Comparison of ENCODE assay signal across 10 mouse cellular contexts in the genomic region with DNA sequence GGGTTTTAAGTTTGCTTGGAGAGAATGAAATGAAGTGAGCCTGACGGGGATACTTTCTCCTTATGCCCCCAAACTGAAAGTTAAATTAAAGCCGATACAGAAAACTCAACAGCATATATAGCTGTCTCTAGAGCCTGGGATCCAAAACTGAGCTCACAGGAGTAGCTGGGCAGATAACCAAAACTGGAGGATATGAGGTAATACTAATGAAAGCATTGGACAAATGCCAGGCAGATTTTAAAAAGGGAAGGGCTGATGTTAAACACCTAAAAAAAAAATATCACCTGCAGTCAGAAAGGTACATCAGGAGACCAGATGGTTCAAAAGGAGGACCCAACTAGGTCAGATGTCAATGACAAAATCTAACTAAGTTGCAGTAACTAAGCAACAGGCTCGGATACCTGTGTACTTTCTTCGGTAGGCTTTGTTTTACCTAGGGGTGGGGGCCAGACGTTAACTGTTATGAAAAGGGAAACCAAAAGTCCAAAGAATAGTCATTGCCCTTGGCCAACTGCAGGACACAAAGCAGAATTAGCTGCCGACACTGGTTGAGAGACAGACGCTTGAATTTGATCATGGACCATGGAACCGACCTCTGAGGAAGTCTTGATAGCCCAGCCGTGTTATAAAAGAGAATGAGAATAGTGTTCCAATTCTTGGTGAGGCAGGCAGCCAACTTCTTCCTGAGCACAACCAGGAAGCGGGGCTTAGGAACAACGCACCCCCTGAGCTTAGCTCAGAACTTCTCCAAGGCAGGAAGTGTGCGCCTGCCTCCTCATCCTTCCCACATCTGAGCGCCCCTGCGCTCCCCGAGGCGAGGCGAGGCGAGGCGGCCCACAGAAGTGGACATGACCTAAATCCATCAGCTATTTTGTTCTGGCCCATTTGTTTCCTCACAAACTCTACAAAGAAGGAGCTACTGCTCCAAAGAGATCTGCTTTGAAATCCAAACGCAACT. TPM values are rescaled to one million over a fixed set of nuclear protein-coding genes. Genes with fewer than 3 reads are reported as not detected.
DNase-seq lines count a peak whose midpoint lies in the region; ATAC-seq lines count a peak whose summit lies in the region.
"Had no signal": no experiment of that assay in that cellular context is flagged by ENCODE, and none has a peak within 500 bp of the region (broad histone marks: within the 10 kb centered on the region; RNA-seq: fewer than 3 reads in every experiment).

No protein-coding gene starts in this region.

- no peak overlapping the region for H3K9ac ChIP-seq in kidney, embryonic 14.5 days (ENCODE audit: low read depth, low read length)
- no peak overlapping the region for H3K9ac ChIP-seq in heart, embryonic 16.5 days (ENCODE audit: low read length)

- H3K4me1 ChIP-seq in kidney, embryonic 14.5 days (ENCODE audit: control insufficient read depth, insufficient read depth, low read length): no peaks in the 10 kb centered on the region
- H3K4me1 ChIP-seq in heart, embryonic 16.5 days (ENCODE audit: control insufficient read depth, insufficient read depth, low read length): peaks cover 5% of the 10 kb centered on the region; the same call in 1 of the 2 replicates

- H3K4me3 ChIP-seq in kidney, embryonic 14.5 days (ENCODE audit: low read length): no peak overlapping the region
- no peak overlapping the region for H3K4me3 ChIP-seq in heart, embryonic 16.5 days (ENCODE audit: low read length)

- ATAC-seq in kidney, embryonic 14.5 days (ENCODE audit: low FRiP score, low TSS enrichment): no peak
- ATAC-seq in heart, embryonic 16.5 days (replicated peaks; ENCODE audit: extremely low read depth, insufficient read depth, low FRiP score): no peak; the same call in 1 of the 2 replicates
- ATAC-seq: Patski had no signal

- DNase-seq in kidney, adult 11 months: no peak
- DNase-seq in brain, adult 2 months (ENCODE audit: low read depth, low spot score): peak; percentile 74
- peak; percentile 8 for DNase-seq in lung, postnatal 10 days
- no peak for DNase-seq in ovary, postnatal 36 days (ENCODE audit: low spot score)
- no peak for DNase-seq in adrenal gland, postnatal 14 days
- DNase-seq: embryo, embryonic 11 days; gastrocnemius, postnatal 10 days had no signal

- no peaks in the 10 kb centered on the region for H3K36me3 ChIP-seq in kidney, embryonic 14.5 days (ENCODE audit: control insufficient read depth, insufficient read depth, low read length)
- no peaks in the 10 kb centered on the region for H3K36me3 ChIP-seq in heart, embryonic 16.5 days (ENCODE audit: control insufficient read depth, insufficient read depth)

- 0 out of 2 replicates have a peak overlapping the region, but pooled peaks have one; percentile 8 for H3K4me2 ChIP-seq in kidney, embryonic 14.5 days (replicated peaks; ENCODE audit: low read depth, low read length)
- 0 out of 2 replicates have a peak overlapping the region, but pooled peaks have one; percentile 6 for H3K4me2 ChIP-seq in heart, embryonic 16.5 days (ENCODE audit: low read depth, low read length)

- H3K9me3 ChIP-seq in kidney, embryonic 14.5 days (ENCODE audit: control insufficient read depth, low read length): no peaks in the 10 kb centered on the region
- H3K9me3 ChIP-seq in heart, embryonic 16.5 days (replicated peaks; ENCODE audit: control insufficient read depth, low read length): no peaks in the 10 kb centered on the region

- H3K27me3 ChIP-seq in kidney, embryonic 14.5 days (ENCODE audit: control insufficient read depth, insufficient read depth, low read length): peaks cover 36% of the 10 kb centered on the region
- H3K27me3 ChIP-seq in heart, embryonic 16.5 days (ENCODE audit: control insufficient read depth, insufficient read depth, low read length): peaks cover 20% of the 10 kb centered on the region

- WGBS in kidney, embryonic 14.5 days: 57% methylated on average over 20 of the region's 20 CpGs
- 56% methylated on average over 20 of the region's 20 CpGs for WGBS in heart, embryonic 16.5 days

- H3K27ac ChIP-seq in kidney, embryonic 14.5 days (ENCODE audit: low read depth, low read length): no peak overlapping the region
- no peak overlapping the region for H3K27ac ChIP-seq in heart, embryonic 16.5 days (ENCODE audit: low read length)

RNA-seq across cellular contexts. Expression of a gene that starts 24.1 kb away (rescaled TPM):
- polyA plus RNA-seq in kidney, embryonic 14.5 days (2014; fragmentation: Nextera tagmentation; extraction: Ambion mirVana): 1.3 and 2.6 TPM in 2 replicates
- 0.45 and 0.66 TPM in 2 replicates for polyA plus RNA-seq in heart, embryonic 16.5 days (2015; fragmentation: Nextera tagmentation; extraction: Ambion mirVana)
- 24.9 and 35.0 TPM in 2 replicates for total RNA-seq in adrenal gland, postnatal 14 days (2021)

RNA-seq across cellular contexts. Expression of a gene that starts 32.8 kb away (rescaled TPM):
- 41.3 and 43.8 TPM in 2 replicates for polyA plus RNA-seq in kidney, embryonic 14.5 days (2014; fragmentation: Nextera tagmentation; extraction: Ambion mirVana)
- 37.9 and 39.8 TPM in 2 replicates for polyA plus RNA-seq in heart, embryonic 16.5 days (2015; fragmentation: Nextera tagmentation; extraction: Ambion mirVana)
- 37.2 and 37.9 TPM in 2 replicates for total RNA-seq in adrenal gland, postnatal 14 days (2021)

Comparison
In these comparisons a context has a peak if more than half of its experiments do, and no peak if none do; other contexts are left out.
1. DNase-seq: peak in brain, adult 2 months (single experiment) and lung, postnatal 10 days (single experiment); none in kidney, adult 11 months (single experiment), ovary, postnatal 36 days (single experiment) and adrenal gland, postnatal 14 days (single experiment).